Mouse (Mus musculus) heart, embryonic 14.5 days (tissue): ENCODE measurements around the gene Enox1. TPM values are rescaled to one million over a fixed set of nuclear protein-coding genes. Genes with fewer than 3 reads are reported as not detected.

Source experiments
- ATAC-seq: fragments of 200-750 bp; cut with Nextera tagmentation; 2 replicates; pipeline ENCODE4 v1.8.0; 2017; ENCODE audit warnings: low read depth, moderate TSS enrichment; ENCODE audit not compliant: insufficient number of reproducible peaks, insufficient read depth, low FRiP score
- H3K27ac ChIP-seq, 2 experiments: fragments of 200-500 bp in 1 of 2; fragments of 300-500 bp in 1 of 2; sonication (generic) in 1 of 2; replicated peaks in 1 of 2; 2 replicates each; pipeline ENCODE4 v1.5.1; 2012 to 2014; ENCODE audit warnings: low read depth in 2 of 2, low read length in 2 of 2, control low read depth in 1 of 2, mild to moderate bottlenecking in 1 of 2, mixed read lengths in 1 of 2; ENCODE audit not compliant: control insufficient read depth in 1 of 2, insufficient read depth in 1 of 2
- H3K27me3 ChIP-seq: fragments of 300-500 bp; sonication (generic); 2 replicates; pipeline ENCODE4 v1.6.1; 2014; ENCODE audit warnings: mild to moderate bottlenecking, low read length, control low read depth; ENCODE audit not compliant: control insufficient read depth, insufficient read depth
- H3K36me3 ChIP-seq: fragments of 300-500 bp; sonication (generic); 2 replicates; pipeline ENCODE4 v1.6.1; 2014; ENCODE audit warnings: mild to moderate bottlenecking, control low read depth, low read length, mixed read lengths; ENCODE audit not compliant: control insufficient read depth, insufficient read depth
- H3K4me1 ChIP-seq, 2 experiments: fragments of 200-500 bp in 1 of 2; fragments of 300-500 bp in 1 of 2; sonication (generic) in 1 of 2; 2 replicates each; pipeline ENCODE4 v1.6.1; 2012 to 2014; ENCODE audit warnings: low read length in 2 of 2, control low read depth in 1 of 2, mixed read lengths in 1 of 2; ENCODE audit not compliant: control insufficient read depth in 2 of 2, insufficient read depth in 2 of 2
- H3K4me2 ChIP-seq: fragments of 300-500 bp; sonication (generic); 2 replicates; pipeline ENCODE4 v1.6.1; 2014; ENCODE audit warnings: mild to moderate bottlenecking, low read length
- H3K4me3 ChIP-seq, 2 experiments: fragments of 200-500 bp in 1 of 2; fragments of 300-500 bp in 1 of 2; sonication (generic) in 1 of 2; 2 replicates each; pipeline ENCODE4 v1.5.1; 2012 to 2014; ENCODE audit warnings: low read length in 2 of 2, mild to moderate bottlenecking in 2 of 2, control low read depth in 1 of 2, low read depth in 1 of 2, moderate library complexity in 1 of 2; ENCODE audit not compliant: control insufficient read depth in 1 of 2, insufficient read depth in 1 of 2
- H3K9ac ChIP-seq: fragments of 300-500 bp; sonication (generic); 2 replicates; pipeline ENCODE4 v1.6.1; 2014; ENCODE audit warnings: mild to moderate bottlenecking, low read length
- H3K9me3 ChIP-seq: fragments of 300-500 bp; sonication (generic); 2 replicates; pipeline ENCODE4 v1.6.1; 2016; ENCODE audit warnings: low read length, control low read depth; ENCODE audit not compliant: control insufficient read depth
- WGBS: fragments of 180-500 bp; shearing (Covaris S2); extraction: QIAGEN DNeasy Blood & Tissue Kit; methylation state at CpG from one replicate; pipeline ENCODE4 v1.1.7; 2014; 5-methylcytosine and 5-hydroxymethylcytosine counted together
- polyA plus RNA-seq: library from polyadenylated mRNA; unstranded; fragments of >200 nt; fragmentation: Nextera tagmentation; extraction: Ambion mirVana; gene quantifications from 2 replicates; pipeline ENCODE4 v1.2.1, GENCODE M21; 2014

Enox1 gene
- polyA plus RNA-seq, 1 experiment from 2014 or later: 2.2 TPM

- WGBS: 74% methylated on average over 7 of the region's 7 CpGs
- Histone ChIP-seq H3K4me2 (no peak overlapping the region), H3K36me3 (no peaks in the 10 kb centered on the region), H3K27ac (no peak overlapping the region), H3K9ac (no peak overlapping the region), H3K4me3 (no peak overlapping the region), H3K27me3 (no peaks in the 10 kb centered on the region), H3K4me1 (no peaks in the 10 kb centered on the region), H3K9me3 (no peaks in the 10 kb centered on the region)
- ATAC-seq: no peak
These were observed 362.6 kb downstream of the Enox1 start for GRCm38 (mm10) chr14:77518941-77519695.

GRCm38 (mm10) chr14:77519701-77520100 is 363.1 kb downstream of the Enox1 start:
- 86% methylated on average over 1 of the region's 1 CpGs for WGBS

GRCm38 (mm10) chr14:77524303-77524702 is 367.7 kb downstream of the Enox1 start:
- WGBS: 63% methylated on average over 4 of the region's 4 CpGs
- Histone ChIP-seq H3K4me2 (no peak overlapping the region), H3K27me3 (no peaks in the 10 kb centered on the region), H3K4me1 (no peaks in the 10 kb centered on the region), H3K9ac (no peak overlapping the region), H3K4me3 (no peak overlapping the region), H3K27ac (no peak overlapping the region), H3K36me3 (no peaks in the 10 kb centered on the region), H3K9me3 (no peaks in the 10 kb centered on the region)
- ATAC-seq: no peak

More at GRCm38 (mm10) chr14:77519701-77520100, 363.1 kb downstream of the Enox1 start:
- Histone ChIP-seq H3K4me3 (no peak overlapping the region), H3K27ac (no peak overlapping the region), H3K36me3 (no peaks in the 10 kb centered on the region), H3K9ac (no peak overlapping the region), H3K4me1 (no peaks in the 10 kb centered on the region), H3K9me3 (no peaks in the 10 kb centered on the region), H3K27me3 (no peaks in the 10 kb centered on the region), H3K4me2 (no peak overlapping the region)
- ATAC-seq: no peak

GRCm38 (mm10) chr14:77526262-77526661 is 369.7 kb downstream of the Enox1 start:
- Histone ChIP-seq H3K4me2 (no peak overlapping the region), H3K27me3 (no peaks in the 10 kb centered on the region), H3K4me1 (no peaks in the 10 kb centered on the region), H3K4me3 (no peak overlapping the region), H3K9ac (no peak overlapping the region), H3K27ac (no peak overlapping the region), H3K36me3 (no peaks in the 10 kb centered on the region), H3K9me3 (no peaks in the 10 kb centered on the region)
- 86% methylated on average over 1 of the region's 1 CpGs for WGBS
- ATAC-seq: no peak

- Histone ChIP-seq H3K9me3 (no peaks in the 10 kb centered on the region), H3K36me3 (no peaks in the 10 kb centered on the region), H3K4me3 (no peak overlapping the region), H3K27me3 (no peaks in the 10 kb centered on the region), H3K4me1 (no peaks in the 10 kb centered on the region), H3K9ac (no peak overlapping the region), H3K4me2 (no peak overlapping the region), H3K27ac (no peak overlapping the region)
- ATAC-seq: no peak
- 85% methylated on average over 9 of the region's 9 CpGs for WGBS
These were observed 372.6 kb downstream of the Enox1 start for GRCm38 (mm10) chr14:77529201-77529600.

GRCm38 (mm10) chr14:77529621-77530020 is 373.1 kb downstream of the Enox1 start:
- WGBS: 84% methylated on average over 5 of the region's 5 CpGs
- Histone ChIP-seq H3K27me3 (no peaks in the 10 kb centered on the region), H3K9me3 (no peaks in the 10 kb centered on the region), H3K4me2 (no peak overlapping the region), H3K4me3 (no peak overlapping the region), H3K36me3 (no peaks in the 10 kb centered on the region), H3K4me1 (no peaks in the 10 kb centered on the region), H3K27ac (no peak overlapping the region), H3K9ac (no peak overlapping the region)
- no peak for ATAC-seq

DNA sequence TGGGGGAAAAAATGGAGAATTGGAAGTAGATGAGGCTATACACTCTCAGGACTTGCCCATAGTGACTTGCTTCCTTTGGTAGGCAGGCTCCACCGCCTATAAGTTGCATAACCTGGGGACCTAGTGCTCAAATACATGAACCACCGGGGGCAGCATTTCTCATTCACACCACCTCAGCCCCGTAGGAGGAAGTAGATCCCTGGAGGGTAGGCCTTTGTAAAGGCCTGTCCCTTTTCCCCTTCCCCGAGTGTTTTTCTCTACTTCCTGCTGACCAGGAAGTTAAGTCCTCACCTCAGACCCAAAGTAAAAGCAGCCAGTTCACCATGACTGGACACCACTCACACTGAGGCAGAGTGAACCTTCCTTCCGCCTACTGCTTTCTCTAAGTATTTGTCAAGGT is 377.1 kb downstream of the Enox1 start:
- no peak overlapping the region for H3K4me3 ChIP-seq

DNA sequence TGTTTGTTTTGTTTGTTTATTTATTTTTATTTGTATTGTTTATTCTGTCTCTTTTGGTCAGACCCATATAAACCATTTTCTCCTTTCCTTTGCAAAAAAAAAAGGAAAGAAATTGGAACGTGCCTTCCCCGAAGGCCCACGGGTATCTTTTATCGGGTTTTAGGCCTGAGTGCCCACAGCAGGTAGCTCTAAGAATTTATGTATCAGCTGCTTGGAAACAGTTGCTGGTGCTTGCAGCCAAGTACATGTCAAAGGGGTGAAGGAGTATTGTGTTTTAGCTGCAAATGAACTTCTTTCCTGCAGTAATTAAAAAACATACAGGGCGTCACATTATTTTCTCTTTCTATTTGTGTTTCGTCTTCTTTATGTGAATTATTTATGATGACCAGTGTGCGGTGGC is 377.6 kb downstream of the Enox1 start:
- no peaks in the 10 kb centered on the region for H3K4me1 ChIP-seq
- H3K27ac ChIP-seq: no peak overlapping the region
- no peak overlapping the region for H3K9ac ChIP-seq
- no peaks in the 10 kb centered on the region for H3K36me3 ChIP-seq
- WGBS: 89% methylated on average over 7 of the region's 7 CpGs
- H3K9me3 ChIP-seq: no peaks in the 10 kb centered on the region
- H3K27me3 ChIP-seq: no peaks in the 10 kb centered on the region
- H3K4me2 ChIP-seq: no peak overlapping the region
- ATAC-seq: no peak
- H3K4me3 ChIP-seq: no peak overlapping the region

More for the DNA sequence above, 377.1 kb downstream of the Enox1 start:
- no peaks in the 10 kb centered on the region for H3K27me3 ChIP-seq
- no peak overlapping the region for H3K9ac ChIP-seq
- H3K9me3 ChIP-seq: no peaks in the 10 kb centered on the region
- no peaks in the 10 kb centered on the region for H3K4me1 ChIP-seq
- no peak for ATAC-seq
- 69% methylated on average over 5 of the region's 5 CpGs for WGBS
- H3K27ac ChIP-seq: no peak overlapping the region
- H3K36me3 ChIP-seq: no peaks in the 10 kb centered on the region
- no peak overlapping the region for H3K4me2 ChIP-seq
